Mouse (Mus musculus) embryonic fibroblast, embryonic 13.5 days (primary cell): ENCODE data around the gene Calcoco1. TPM values are rescaled to one million over a fixed set of nuclear protein-coding genes. Genes with fewer than 3 reads are reported as not detected.

Experiments used
- H3K27ac ChIP-seq: 2 replicates; pipeline ENCODE4 v1.5.1; 2012; ENCODE audit warnings: low read length, control low read depth, inconsistent platforms; ENCODE audit not compliant: insufficient read depth
- H3K4me1 ChIP-seq: 2 replicates; pipeline ENCODE4 v1.6.1; 2011; ENCODE audit warnings: low read length; ENCODE audit not compliant: control insufficient read depth, insufficient read depth
- H3K4me3 ChIP-seq: 2 replicates; pipeline ENCODE4 v1.5.1; 2011; ENCODE audit warnings: mild to moderate bottlenecking, control low read depth, low read length; ENCODE audit not compliant: insufficient read depth
- CTCF ChIP-seq: IDR thresholded peaks from 2 replicates; pipeline ENCODE4 v1.5.1; 2011; ENCODE audit warnings: mild to moderate bottlenecking, control low read depth, low read length, moderate library complexity, borderline replicate concordance; ENCODE audit not compliant: insufficient read depth
- POLR2A ChIP-seq: IDR thresholded peaks from 2 replicates; pipeline ENCODE4 v1.6.1; 2011; ENCODE audit warnings: low read depth, mild to moderate bottlenecking, control low read depth, low read length, moderate library complexity
- polyA plus RNA-seq: library from polyadenylated mRNA; stranded (reverse); fragments of >200 nt; gene quantifications from 2 replicates; pipeline ENCODE4 v1.2.4, GENCODE M21; 2011; ENCODE audit warnings: low read depth; ENCODE audit not compliant: missing spikeins, insufficient read length

The Calcoco1 gene
- polyA plus RNA-seq, 1 experiment, result 44.0 TPM

DNA sequence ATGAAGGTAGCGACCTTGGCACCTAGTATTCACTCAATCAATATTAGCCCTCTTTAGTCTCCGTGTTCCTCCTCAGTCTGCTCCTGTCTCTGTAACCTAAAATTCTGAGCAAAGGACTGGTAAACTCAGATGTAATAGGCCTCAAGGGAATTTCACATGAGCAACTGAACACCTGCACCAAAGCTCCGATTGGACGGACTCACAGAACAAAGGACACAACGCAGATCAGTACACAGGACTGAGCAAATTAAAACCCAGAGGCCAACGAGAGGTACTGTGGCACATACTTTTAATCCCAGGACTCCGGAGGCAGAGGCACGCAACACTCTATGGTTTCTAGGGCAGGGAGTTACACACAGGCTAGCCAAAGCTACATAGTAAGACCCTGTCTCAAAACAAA is 25.9 kb upstream of the Calcoco1 start:
- Histone ChIP-seq H3K4me1 (no peaks in the 10 kb centered on the region), H3K27ac (no peak overlapping the region)

DNA sequence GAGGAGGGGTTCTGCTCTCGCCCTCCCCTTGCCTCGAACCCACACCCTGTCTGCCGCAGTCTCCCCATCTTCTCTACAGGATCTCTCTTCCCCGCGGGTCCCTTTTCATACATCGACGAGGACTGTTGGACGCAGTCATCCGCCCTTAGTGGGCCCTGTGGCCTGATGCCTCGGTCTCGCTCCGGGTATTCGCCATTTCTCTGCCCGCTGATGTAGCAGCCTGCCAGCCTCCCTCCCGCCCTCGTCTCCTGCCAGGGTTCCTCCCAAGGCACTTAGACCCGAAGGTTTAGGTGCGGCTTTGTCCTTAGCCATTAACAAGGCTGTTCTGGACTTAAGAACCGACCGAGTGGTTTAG is 25.3 kb upstream of the Calcoco1 start:
- no peak for TF ChIP-seq POLR2A
- no peak for TF ChIP-seq CTCF
- Histone ChIP-seq H3K27ac (no peak overlapping the region), H3K4me1 (no peaks in the 10 kb centered on the region), H3K4me3 (peak overlapping the region; percentile 32)

More for the DNA sequence above, 25.9 kb upstream of the Calcoco1 start:
- H3K4me3 ChIP-seq, result no peak overlapping the region
- TF ChIP-seq POLR2A, result no peak
- no peak for TF ChIP-seq CTCF

DNA sequence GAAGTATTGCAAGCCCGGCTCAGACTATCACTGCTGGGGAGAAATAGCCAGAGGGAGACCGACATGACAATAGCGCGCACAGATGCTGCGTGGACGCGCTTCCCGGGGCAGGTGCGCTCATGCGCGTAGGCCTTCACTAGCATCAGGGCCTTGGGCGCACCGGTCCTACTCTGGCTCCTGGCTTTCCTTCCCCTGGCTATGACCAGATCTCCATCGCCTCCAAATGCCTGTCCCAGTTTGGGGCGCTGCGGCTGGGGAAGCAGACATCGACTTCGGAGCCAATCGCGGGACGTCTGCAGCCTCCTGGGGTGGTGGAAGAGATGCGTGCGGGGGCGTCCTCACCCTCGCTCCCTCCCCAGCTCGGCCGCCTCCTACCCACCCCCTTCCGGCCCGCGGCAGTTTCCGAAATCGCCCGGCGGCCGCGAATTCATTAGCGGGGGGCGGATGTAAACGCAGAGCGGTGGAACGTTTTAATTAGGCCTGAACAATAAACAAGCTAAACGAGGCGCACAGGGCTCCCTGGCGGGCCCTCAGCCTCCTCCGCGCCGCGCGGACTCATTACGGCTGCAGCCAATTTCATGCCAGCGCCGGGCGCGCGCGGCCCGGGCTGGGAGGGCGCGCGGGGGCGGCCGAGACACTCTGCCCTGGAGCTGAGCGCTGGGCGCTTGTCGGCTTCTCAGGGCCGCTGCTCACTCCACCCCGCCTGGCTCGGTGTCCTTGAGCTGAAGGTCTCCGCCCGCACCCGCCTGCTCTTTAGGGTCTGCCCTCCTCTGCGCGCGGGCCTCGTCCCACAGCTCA is 24.7 kb upstream of the Calcoco1 start:
- TF ChIP-seq POLR2A, result no peak
- TF ChIP-seq CTCF, result no peak
- peak overlapping the region; percentile 32 for H3K4me3 ChIP-seq
- H3K27ac ChIP-seq, result no peak overlapping the region
- H3K4me1 ChIP-seq, result no peaks in the 10 kb centered on the region

DNA sequence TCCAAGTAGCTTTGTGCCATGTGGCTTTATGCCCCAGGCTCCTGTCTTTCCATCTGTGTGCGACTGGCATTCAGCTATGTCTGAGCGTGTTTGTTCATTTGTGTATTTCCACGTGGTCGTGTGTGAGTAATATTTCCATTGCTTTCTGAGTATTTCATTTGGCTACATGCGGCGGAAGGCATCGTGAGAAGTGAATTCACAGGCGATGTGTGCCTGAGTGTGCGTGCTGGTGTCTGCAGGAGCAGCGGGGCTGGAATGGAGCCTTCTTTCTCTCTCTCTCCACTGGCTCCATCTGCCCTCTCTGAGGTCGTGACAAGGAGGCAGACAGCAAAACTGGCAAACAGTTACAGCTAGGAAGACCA is 24.1 kb upstream of the Calcoco1 start:
- TF ChIP-seq POLR2A (no peak), CTCF (no peak)
- H3K4me1 ChIP-seq, result no peaks in the 10 kb centered on the region
- H3K4me3 ChIP-seq, result peak overlapping the region; percentile 32; the same call in 1 of the 2 replicates
- H3K27ac ChIP-seq, result no peak overlapping the region

- TF ChIP-seq POLR2A, result no peak
- no peak for TF ChIP-seq CTCF
- H3K4me1 ChIP-seq, result no peaks in the 10 kb centered on the region
- H3K4me3 ChIP-seq, result no peak overlapping the region
- H3K27ac ChIP-seq, result no peak overlapping the region
These were observed 23.4 kb upstream of the Calcoco1 start for GRCm38 (mm10) chr15:102745387-102745786.

DNA sequence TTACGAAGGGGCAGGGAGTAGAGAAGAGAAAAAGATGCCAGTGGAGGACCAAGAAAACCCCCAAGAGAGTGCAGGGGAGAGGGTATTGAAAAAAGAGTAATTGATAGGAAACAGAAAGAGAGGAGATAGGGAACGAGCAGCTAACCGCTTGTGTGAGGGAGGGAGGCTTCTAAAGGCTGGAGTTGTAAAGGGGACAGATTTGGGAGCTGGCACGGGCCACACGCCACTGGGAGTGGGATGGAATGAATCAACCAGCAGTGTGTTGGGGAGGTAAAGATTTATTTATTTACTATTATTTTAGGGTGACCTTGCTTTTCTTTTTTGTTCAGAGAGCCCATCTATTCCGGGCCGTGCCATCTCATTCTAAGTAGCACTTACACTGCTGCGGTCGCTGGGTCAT is 22.9 kb upstream of the Calcoco1 start:
- H3K27ac ChIP-seq, result no peak overlapping the region
- H3K4me1 ChIP-seq, result no peaks in the 10 kb centered on the region
- no peak overlapping the region for H3K4me3 ChIP-seq
- no peak for TF ChIP-seq CTCF
- TF ChIP-seq POLR2A, result no peak

DNA sequence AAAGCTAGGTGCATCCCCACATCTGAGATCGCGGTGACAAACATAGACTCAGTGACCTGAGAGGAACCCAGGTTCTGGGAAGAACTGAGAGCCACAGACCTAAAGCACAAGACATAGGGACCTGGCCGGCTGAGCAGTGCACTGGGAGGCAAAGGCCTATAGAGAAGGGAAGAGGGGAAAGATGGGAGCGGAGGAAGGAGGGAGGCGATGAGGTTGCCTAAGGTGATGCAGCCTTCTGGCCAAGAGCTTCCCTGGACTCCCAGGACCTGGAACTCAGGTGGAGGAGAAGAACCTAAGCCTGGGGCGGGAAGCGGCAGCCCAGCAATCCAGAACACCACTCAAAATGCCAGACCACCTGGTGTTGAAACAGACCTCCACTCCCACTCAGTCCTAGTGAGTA is 22.4 kb upstream of the Calcoco1 start:
- Histone ChIP-seq H3K27ac (no peak overlapping the region), H3K4me3 (no peak overlapping the region), H3K4me1 (no peaks in the 10 kb centered on the region)
- TF ChIP-seq CTCF, result no peak
- TF ChIP-seq POLR2A, result no peak

- Histone ChIP-seq H3K4me3 (no peak overlapping the region), H3K4me1 (no peaks in the 10 kb centered on the region), H3K27ac (no peak overlapping the region)
- TF ChIP-seq CTCF (no peak), POLR2A (no peak)
These were observed 22.0 kb upstream of the Calcoco1 start for GRCm38 (mm10) chr15:102743996-102744395.

GRCm38 (mm10) chr15:102743196-102743595 is 21.2 kb upstream of the Calcoco1 start:
- no peaks in the 10 kb centered on the region for H3K4me1 ChIP-seq
- no peak for TF ChIP-seq CTCF
- no peak for TF ChIP-seq POLR2A
- H3K4me3 ChIP-seq, result no peak overlapping the region
- H3K27ac ChIP-seq, result no peak overlapping the region

DNA sequence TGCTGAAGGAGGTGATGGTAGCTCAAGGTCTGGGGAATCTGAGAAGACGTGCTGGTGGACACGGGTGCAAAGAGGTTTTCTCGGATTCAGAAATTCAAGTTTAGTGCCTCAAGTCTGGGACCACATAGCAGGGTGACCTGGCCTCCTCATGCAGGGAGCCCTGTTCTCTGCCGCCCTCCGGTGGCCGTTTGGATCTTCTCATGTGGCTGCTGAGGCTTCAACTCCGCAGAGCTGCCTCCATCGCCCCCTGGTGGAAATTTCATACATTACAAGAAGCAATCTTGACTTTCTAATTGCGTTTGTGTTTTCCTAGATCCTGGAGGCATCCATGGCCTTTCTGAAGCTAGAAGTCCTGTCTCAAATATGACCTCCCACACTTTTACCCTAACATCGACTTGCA is 20.6 kb upstream of the Calcoco1 start:
- Histone ChIP-seq H3K4me1 (no peaks in the 10 kb centered on the region), H3K27ac (no peak overlapping the region), H3K4me3 (no peak overlapping the region)
- TF ChIP-seq CTCF (peak; percentile 97), POLR2A (no peak)
